Mouse (Mus musculus) common myeloid progenitor, adult 5-6 weeks (primary cell): Measurements from ENCODE around the gene Gps2. TPM values are rescaled to one million over a fixed set of nuclear protein-coding genes. Genes with fewer than 3 reads are reported as not detected.

ENCODE experiments used
- ATAC-seq: replicated peaks from 2 replicates; pipeline ENCODE4 v1.8.0; 2016; ENCODE audit warnings: low read depth, mild to moderate bottlenecking, moderate TSS enrichment, inconsistent platforms; ENCODE audit not compliant: poor library complexity, severe bottlenecking
- total RNA-seq: library from RNA; stranded (forward); fragments of 200-1000, 187-1606 nt; gene quantifications from 2 replicates; pipeline ENCODE4 v1.2.3, GENCODE M21; 2017

Gps2 gene
- 42.0 and 78.8 TPM in 2 replicates for total RNA-seq

GRCm38 (mm10) chr11:69913554-69914371 is at the start of gene Gps2:
Gps2 (plus strand) TSS chr11:69913888.
- peak; percentile 83 for ATAC-seq

- ATAC-seq, result no peak
Observed at GRCm38 (mm10) chr11:69864138-69864860, 49.4 kb upstream of the Gps2 start.

- ATAC-seq, result no peak
Observed at GRCm38 (mm10) chr11:69865561-69865960, 48.1 kb upstream of the Gps2 start.

- ATAC-seq, result no peak
Observed at GRCm38 (mm10) chr11:69867335-69867734, 46.4 kb upstream of the Gps2 start.

- no peak for ATAC-seq
Observed at GRCm38 (mm10) chr11:69870289-69871069, 43.2 kb upstream of the Gps2 start.

GRCm38 (mm10) chr11:69871822-69872221 is 41.9 kb upstream of the Gps2 start:
- ATAC-seq, result no peak

GRCm38 (mm10) chr11:69872451-69872850 is 41.2 kb upstream of the Gps2 start:
- no peak for ATAC-seq

GRCm38 (mm10) chr11:69876186-69876585 is 37.5 kb upstream of the Gps2 start:
- peak; percentile 10; the same call in 1 of the 2 replicates for ATAC-seq

- peak; percentile 76 for ATAC-seq
Observed at GRCm38 (mm10) chr11:69876867-69877266, 36.8 kb upstream of the Gps2 start.

GRCm38 (mm10) chr11:69877878-69878277 is 35.8 kb upstream of the Gps2 start, which contains the start of gene Tmem95:
Tmem95 (minus strand) TSS chr11:69878018.
- ATAC-seq, result no peak

- no peak for ATAC-seq
Observed at GRCm38 (mm10) chr11:69878399-69878798, 35.3 kb upstream of the Gps2 start.

GRCm38 (mm10) chr11:69878952-69879351 is 34.7 kb upstream of the Gps2 start:
- no peak for ATAC-seq

GRCm38 (mm10) chr11:69879711-69880110 is 34.0 kb upstream of the Gps2 start:
- no peak for ATAC-seq

- peak; percentile 23 for ATAC-seq
Observed at GRCm38 (mm10) chr11:69880506-69880852, 33.2 kb upstream of the Gps2 start.

- peak; percentile 54 for ATAC-seq
Observed at GRCm38 (mm10) chr11:69880853-69881603, 32.7 kb upstream of the Gps2 start, which contains the start of gene Kctd11. Kctd11 (minus strand) TSS chr11:69881406.

GRCm38 (mm10) chr11:69881787-69882670 is 31.7 kb upstream of the Gps2 start:
- ATAC-seq, result no peak

- ATAC-seq, result no peak
Observed at GRCm38 (mm10) chr11:69883066-69883465, 30.6 kb upstream of the Gps2 start.

- no peak for ATAC-seq
Observed at GRCm38 (mm10) chr11:69883527-69884151, 30.0 kb upstream of the Gps2 start.
